Mouse (Mus musculus) intestine, postnatal 0 days (tissue): ENCODE data around the gene Stk4. TPM values are rescaled to one million over a fixed set of nuclear protein-coding genes. Genes with fewer than 3 reads are reported as not detected.

ENCODE experiments used
- ATAC-seq: fragments of 200-750 bp; cut with Nextera tagmentation; 2 replicates; pipeline ENCODE4 v1.8.0; 2017; ENCODE audit warnings: mild to moderate bottlenecking, moderate TSS enrichment, moderate library complexity
- H3K27ac ChIP-seq: fragments of 300-500 bp; sonication (generic); 2 replicates; pipeline ENCODE4 v1.5.1; 2014; ENCODE audit warnings: mild to moderate bottlenecking, low read depth, low read length, moderate library complexity
- H3K27me3 ChIP-seq: fragments of 300-500 bp; sonication (generic); replicated peaks from 2 replicates; pipeline ENCODE4 v1.6.1; 2014; ENCODE audit warnings: low read length, mixed read lengths; ENCODE audit not compliant: control insufficient read depth, insufficient read depth
- H3K36me3 ChIP-seq: fragments of 300-500 bp; sonication (generic); 2 replicates; pipeline ENCODE4 v1.6.1; 2014; ENCODE audit warnings: mild to moderate bottlenecking, moderate library complexity; ENCODE audit not compliant: control insufficient read depth, insufficient read depth
- H3K4me1 ChIP-seq: fragments of 300-500 bp; sonication (generic); replicated peaks from 2 replicates; pipeline ENCODE4 v1.6.1; 2014; ENCODE audit warnings: antibody characterized with exemption, low read length, mixed read lengths; ENCODE audit not compliant: control insufficient read depth, insufficient read depth
- H3K4me2 ChIP-seq: fragments of 300-500 bp; sonication (generic); replicated peaks from 2 replicates; pipeline ENCODE4 v1.6.1; 2014; ENCODE audit warnings: low read depth, mild to moderate bottlenecking, moderate library complexity
- H3K4me3 ChIP-seq: fragments of 300-500 bp; sonication (generic); 2 replicates; pipeline ENCODE4 v1.5.1; 2014; ENCODE audit warnings: low read depth, low read length
- H3K9ac ChIP-seq: fragments of 300-500 bp; sonication (generic); 2 replicates; pipeline ENCODE4 v1.6.1; 2014; ENCODE audit warnings: mild to moderate bottlenecking, low read depth, low read length
- H3K9me3 ChIP-seq: fragments of 300-500 bp; sonication (generic); 2 replicates; pipeline ENCODE4 v1.6.1; 2016; ENCODE audit warnings: mixed run types; ENCODE audit not compliant: control insufficient read depth
- CTCF ChIP-seq: sonication (generic); IDR thresholded peaks from 2 replicates; pipeline ENCODE4 v1.5.1; 2016; ENCODE audit warnings: low read depth, mild to moderate bottlenecking, control low read depth, antibody characterized with exemption, moderate library complexity
- WGBS: fragments of 180-500 bp; shearing (Covaris S2); extraction: QIAGEN DNeasy Blood & Tissue Kit; methylation state at CpG from one replicate; pipeline ENCODE4 v1.1.7; 2014; 5-methylcytosine and 5-hydroxymethylcytosine counted together
- polyA plus RNA-seq: library from polyadenylated mRNA; unstranded; fragments of >200 nt; fragmentation: Nextera tagmentation; extraction: Ambion mirVana; gene quantifications from 2 replicates; pipeline ENCODE4 v1.2.1, GENCODE M21; 2015

Gene Stk4
- polyA plus RNA-seq, 1 experiment from 2014 or later, result 12.2 TPM

DNA sequence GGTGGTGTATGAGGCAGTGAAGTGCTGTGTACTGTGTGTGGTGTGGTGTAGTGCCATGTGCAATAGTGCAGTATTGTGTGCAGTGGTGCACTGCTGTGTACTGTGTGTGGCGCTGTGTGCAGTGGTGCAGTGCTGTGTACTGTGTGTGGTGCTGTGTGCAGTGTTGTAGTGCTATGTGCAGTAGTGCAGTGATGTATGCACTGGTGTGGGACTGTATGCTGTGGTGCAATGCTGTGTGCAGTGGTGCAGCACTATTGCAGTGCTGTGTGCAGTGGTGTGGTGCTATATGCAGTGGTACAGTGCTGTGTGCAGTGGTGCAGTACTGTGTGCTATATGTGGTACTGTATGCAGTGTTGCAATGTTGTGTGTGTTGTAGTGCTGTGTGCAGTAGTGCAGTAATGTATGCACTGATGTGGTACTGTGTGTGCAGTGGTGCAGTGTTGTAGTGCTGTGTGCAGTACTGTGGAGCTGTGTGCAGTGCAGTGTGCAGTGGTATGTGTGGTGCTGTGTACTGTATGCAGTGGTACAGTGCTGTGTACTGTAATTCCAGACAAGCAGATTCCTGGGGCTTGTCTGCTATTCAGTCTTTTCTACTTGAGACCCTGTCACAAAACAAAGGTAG lies 31.6 kb upstream of the Stk4 start:
- Histone ChIP-seq H3K4me1 (no peaks in the 10 kb centered on the region), H3K27ac (no peak overlapping the region), H3K36me3 (no peaks in the 10 kb centered on the region), H3K9me3 (no peaks in the 10 kb centered on the region), H3K4me3 (no peak overlapping the region), H3K4me2 (no peak overlapping the region), H3K9ac (no peak overlapping the region), H3K27me3 (no peaks in the 10 kb centered on the region)
- no peak for TF ChIP-seq CTCF
- no peak for ATAC-seq
- 92% methylated on average over 1 of the region's 1 CpGs for WGBS

- H3K4me1 ChIP-seq, result no peaks in the 10 kb centered on the region
- no peak overlapping the region for H3K4me3 ChIP-seq
- no peak overlapping the region for H3K27ac ChIP-seq
- H3K36me3 ChIP-seq, result no peaks in the 10 kb centered on the region
- TF ChIP-seq CTCF, result no peak
- H3K9ac ChIP-seq, result no peak overlapping the region
- WGBS, result 55% methylated on average over 6 of the region's 6 CpGs
- no peaks in the 10 kb centered on the region for H3K9me3 ChIP-seq
- ATAC-seq, result no peak
- no peak overlapping the region for H3K4me2 ChIP-seq
- H3K27me3 ChIP-seq, result no peaks in the 10 kb centered on the region
These were observed 29.2 kb upstream of the Stk4 start for GRCm38 (mm10) chr2:164040949-164041348.

GRCm38 (mm10) chr2:164041523-164041922 lies 28.6 kb upstream of the Stk4 start:
- WGBS, result 51% methylated on average over 2 of the region's 2 CpGs
- Histone ChIP-seq H3K27me3 (no peaks in the 10 kb centered on the region), H3K27ac (no peak overlapping the region), H3K4me2 (no peak overlapping the region), H3K36me3 (no peaks in the 10 kb centered on the region), H3K4me3 (no peak overlapping the region), H3K9ac (no peak overlapping the region), H3K9me3 (no peaks in the 10 kb centered on the region), H3K4me1 (no peaks in the 10 kb centered on the region)
- no peak for TF ChIP-seq CTCF
- ATAC-seq, result peak; percentile 69

DNA sequence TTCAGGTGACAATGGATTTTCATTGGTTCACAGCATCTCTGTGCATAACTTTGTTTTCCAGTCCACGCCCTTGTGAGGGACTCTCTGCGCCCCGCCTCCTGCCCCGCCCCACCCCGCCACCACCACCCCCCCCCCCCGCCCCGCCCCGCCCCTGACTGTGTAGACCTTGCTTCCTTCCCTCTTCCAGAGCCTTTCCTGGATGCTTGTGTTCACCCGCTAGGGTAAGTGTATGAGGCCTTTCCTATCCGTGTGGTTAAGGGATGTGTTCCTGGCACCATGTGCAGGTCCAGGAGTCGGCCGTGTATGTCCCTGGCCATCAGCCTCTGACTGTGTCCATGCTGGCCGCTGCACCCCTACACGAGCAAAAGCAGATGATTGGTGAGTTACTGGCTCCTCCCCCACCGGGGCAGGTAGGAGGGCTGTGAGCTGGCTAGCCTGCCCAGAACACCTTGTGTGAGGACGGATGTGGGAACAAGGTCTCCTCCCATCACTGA lies 22.9 kb upstream of the Stk4 start:
- peaks cover 3% of the 10 kb centered on the region; the same call in 1 of the 2 replicates for H3K36me3 ChIP-seq
- no peaks in the 10 kb centered on the region for H3K9me3 ChIP-seq
- TF ChIP-seq CTCF, result no peak
- no peak overlapping the region for H3K27ac ChIP-seq
- WGBS, result under 1% methylated on average over 11 of the region's 16 CpGs
- H3K9ac ChIP-seq, result no peak overlapping the region
- ATAC-seq, result peak; percentile 87
- H3K27me3 ChIP-seq, result no peaks in the 10 kb centered on the region
- H3K4me1 ChIP-seq, result no peaks in the 10 kb centered on the region
- peak overlapping the region; percentile 18; the same call in 1 of the 2 replicates for H3K4me3 ChIP-seq
- peak overlapping the region; percentile 67 for H3K4me2 ChIP-seq

- Histone ChIP-seq H3K4me1 (no peaks in the 10 kb centered on the region), H3K27ac (no peak overlapping the region), H3K9me3 (no peaks in the 10 kb centered on the region), H3K27me3 (no peaks in the 10 kb centered on the region), H3K36me3 (peaks cover 60% of the 10 kb centered on the region), H3K4me3 (no peak overlapping the region), H3K9ac (no peak overlapping the region), H3K4me2 (no peak overlapping the region)
- whole genome bisulfite sequencing, result 88% methylated on average over 8 of the region's 8 CpGs
- ATAC-seq, result no peak
- no peak for TF ChIP-seq CTCF
These were observed 16.4 kb upstream of the Stk4 start for GRCm38 (mm10) chr2:164053767-164054166.

DNA sequence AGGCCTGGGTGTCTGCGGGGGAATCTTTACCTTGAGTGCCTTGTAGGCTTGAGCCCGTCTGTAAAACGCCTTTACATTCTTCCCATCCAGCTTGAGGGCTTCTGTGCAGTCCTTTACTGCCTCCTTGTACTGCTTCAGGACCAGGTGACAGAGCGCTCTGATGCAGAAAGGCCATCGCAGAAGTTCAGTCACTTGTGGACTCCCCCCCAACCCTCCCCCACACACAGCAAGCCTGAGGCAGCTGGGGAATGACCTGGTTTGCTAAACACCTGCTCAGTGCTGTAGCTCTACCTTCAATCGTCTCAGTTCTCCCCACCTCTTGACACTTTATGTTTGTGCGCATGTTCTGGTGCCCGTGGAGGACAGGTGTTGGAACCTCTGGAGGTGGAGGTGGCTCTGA lies 15.5 kb upstream of the Stk4 start:
- Histone ChIP-seq H3K4me2 (no peak overlapping the region), H3K36me3 (peaks cover 70% of the 10 kb centered on the region), H3K4me1 (no peaks in the 10 kb centered on the region), H3K27me3 (no peaks in the 10 kb centered on the region), H3K9me3 (no peaks in the 10 kb centered on the region), H3K9ac (no peak overlapping the region), H3K4me3 (no peak overlapping the region), H3K27ac (no peak overlapping the region)
- no peak for TF ChIP-seq CTCF
- ATAC-seq, result no peak
- WGBS, result 91% methylated on average over 8 of the region's 8 CpGs
